Mouse (Mus musculus) small intestine, adult 2 months (tissue): Measurements from ENCODE around the gene She.

Source experiments
- CTCF ChIP-seq: fragments of 200-500 bp; IDR thresholded peaks from 2 replicates; pipeline ENCODE4 v1.5.1; 2012; ENCODE audit warnings: low read depth, mild to moderate bottlenecking, control low read depth, inconsistent platforms, low read length, moderate library complexity, mixed read lengths; ENCODE audit not compliant: insufficient replicate concordance, insufficient read length; ENCODE audit errors: extremely low read depth
- POLR2A ChIP-seq: fragments of 200-500 bp; IDR thresholded peaks from 2 replicates; pipeline ENCODE4 v1.6.1; 2012; ENCODE audit warnings: low read depth, mild to moderate bottlenecking, control low read depth, inconsistent platforms, low read length, moderate library complexity

DNA sequence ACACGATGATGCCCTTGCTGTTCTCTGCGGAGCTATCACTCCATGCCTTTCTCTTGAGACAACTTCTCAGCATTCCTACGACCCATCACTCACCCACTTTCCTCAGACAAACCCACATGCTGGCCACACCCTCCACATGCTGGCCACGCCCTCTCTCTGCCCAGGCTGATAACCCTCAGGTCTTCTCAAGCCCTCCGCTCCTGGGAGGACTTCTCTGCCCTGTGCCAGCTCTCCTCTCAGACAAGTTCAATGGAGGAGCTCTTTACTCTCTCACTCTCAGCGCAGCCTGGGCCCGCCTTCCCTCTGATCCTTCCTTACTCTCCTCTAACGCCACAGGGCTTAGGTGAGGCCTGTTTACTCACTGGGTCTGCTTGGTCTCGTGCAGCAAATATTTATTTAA is 22.5 kb upstream of the She start:
- no peak for TF ChIP-seq CTCF
- TF ChIP-seq POLR2A = no peak
